Mouse (Mus musculus) small intestine, adult 2 months (tissue): ENCODE results near the gene Bnip1. TPM values are rescaled to one million over a fixed set of nuclear protein-coding genes. Genes with fewer than 3 reads are reported as not detected.

Experiments
- H3K27ac ChIP-seq: fragments of 200-500 bp; 2 replicates; pipeline ENCODE4 v1.5.1; 2012; ENCODE audit warnings: low read depth, low read length, control low read depth, inconsistent platforms; ENCODE audit not compliant: insufficient read depth
- H3K27me3 ChIP-seq: fragments of 200-500 bp; 2 replicates; pipeline ENCODE4 v1.6.1; 2012; ENCODE audit warnings: mild to moderate bottlenecking, moderate library complexity, low read length, inconsistent platforms; ENCODE audit not compliant: control insufficient read depth, insufficient read depth
- H3K36me3 ChIP-seq: fragments of 200-500 bp; 2 replicates; pipeline ENCODE4 v1.6.1; 2012; ENCODE audit warnings: mild to moderate bottlenecking, low read length, control low read depth, inconsistent platforms; ENCODE audit not compliant: control insufficient read depth, insufficient read depth
- H3K4me1 ChIP-seq: fragments of 200-500 bp; 2 replicates; pipeline ENCODE4 v1.6.1; 2012; ENCODE audit warnings: low read length, inconsistent platforms, mixed read lengths; ENCODE audit not compliant: control insufficient read depth, insufficient read depth, insufficient read length
- H3K4me3 ChIP-seq: fragments of 200-500 bp; 2 replicates; pipeline ENCODE4 v1.5.1; 2012; ENCODE audit warnings: low read depth, mild to moderate bottlenecking, control low read depth, inconsistent platforms, low read length, moderate library complexity
- CTCF ChIP-seq: fragments of 200-500 bp; IDR thresholded peaks from 2 replicates; pipeline ENCODE4 v1.5.1; 2012; ENCODE audit warnings: low read depth, mild to moderate bottlenecking, control low read depth, inconsistent platforms, low read length, moderate library complexity, mixed read lengths; ENCODE audit not compliant: insufficient replicate concordance, insufficient read length; ENCODE audit errors: extremely low read depth
- POLR2A ChIP-seq: fragments of 200-500 bp; IDR thresholded peaks from 2 replicates; pipeline ENCODE4 v1.6.1; 2012; ENCODE audit warnings: low read depth, mild to moderate bottlenecking, control low read depth, inconsistent platforms, low read length, moderate library complexity
- WGBS: fragments of 180-500 bp; shearing (Covaris S2); methylation state at CpG from one replicate; pipeline ENCODE4 v1.1.7; 2018; 5-methylcytosine and 5-hydroxymethylcytosine counted together
- polyA plus RNA-seq: library from polyadenylated mRNA; depleted of rRNA; stranded (reverse); fragments of >200 nt; gene quantifications from 2 replicates; pipeline ENCODE4 v1.2.3, GENCODE M21; 2012

Gene Bnip1
- polyA plus RNA-seq, 1 experiment, result 14.4 TPM

DNA sequence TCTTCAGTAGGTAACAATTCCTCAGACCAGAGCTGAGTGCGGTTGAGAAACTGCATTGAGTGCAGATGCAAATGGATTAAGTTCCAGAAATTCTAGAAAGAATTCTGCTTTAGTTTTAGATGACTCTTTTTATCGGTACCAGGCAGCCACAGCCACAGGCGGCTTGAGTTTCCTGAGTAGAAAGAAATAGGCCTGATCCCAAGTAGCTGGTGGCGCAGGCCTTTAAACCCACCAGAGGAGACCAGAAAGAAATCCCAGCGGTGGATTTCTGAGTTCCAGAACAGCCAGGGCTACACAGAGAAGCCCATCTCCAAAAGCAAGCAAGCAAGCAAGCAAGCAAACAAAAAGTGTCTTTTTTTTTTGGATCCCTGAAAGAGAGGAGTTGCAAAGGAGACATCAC is 55.5 kb downstream of the Bnip1 start:
- Histone ChIP-seq H3K4me3 (no peak overlapping the region), H3K27ac (no peak overlapping the region), H3K36me3 (no peaks in the 10 kb centered on the region), H3K27me3 (peaks cover 64% of the 10 kb centered on the region), H3K4me1 (peaks cover 3% of the 10 kb centered on the region; the same call in 1 of the 2 replicates)
- WGBS, result 42% methylated on average over 5 of the region's 5 CpGs
- TF ChIP-seq CTCF (no peak), POLR2A (no peak)

GRCm38 (mm10) chr17:26836786-26837545 is 56.1 kb downstream of the Bnip1 start:
- Histone ChIP-seq H3K27me3 (peaks cover 70% of the 10 kb centered on the region), H3K4me3 (no peak overlapping the region), H3K36me3 (no peaks in the 10 kb centered on the region), H3K4me1 (peaks cover 3% of the 10 kb centered on the region; the same call in 1 of the 2 replicates), H3K27ac (no peak overlapping the region)
- 11% methylated on average over 19 of the region's 19 CpGs for whole genome bisulfite sequencing
- TF ChIP-seq CTCF (no peak), POLR2A (no peak)

DNA sequence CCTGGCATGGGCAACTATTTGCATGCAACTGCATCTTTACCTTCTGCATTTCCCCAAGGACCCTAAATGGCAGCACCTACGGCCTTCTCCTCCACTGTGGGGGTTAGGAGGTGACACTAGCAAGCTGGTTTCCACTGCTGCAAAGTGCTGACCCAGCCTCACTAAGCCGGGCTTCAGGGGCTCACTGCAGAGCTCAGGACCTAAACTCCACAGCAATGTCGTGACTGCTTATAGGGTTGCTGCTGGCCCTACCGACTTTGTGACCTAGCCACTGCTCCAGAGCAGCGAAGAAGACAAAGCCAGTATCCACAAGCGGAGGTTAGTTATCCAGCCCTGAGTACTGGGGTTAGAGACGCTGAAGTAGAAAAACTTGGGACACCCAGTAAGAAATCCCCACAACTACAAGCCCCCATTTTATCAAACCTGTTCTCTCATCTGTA is 56.7 kb downstream of the Bnip1 start:
- no peak overlapping the region for H3K27ac ChIP-seq
- peaks cover 76% of the 10 kb centered on the region for H3K27me3 ChIP-seq
- no peaks in the 10 kb centered on the region for H3K36me3 ChIP-seq
- no peak overlapping the region for H3K4me3 ChIP-seq
- TF ChIP-seq CTCF, result no peak
- TF ChIP-seq POLR2A, result no peak
- 8% methylated on average over 7 of the region's 7 CpGs for WGBS
- H3K4me1 ChIP-seq, result peaks cover 7% of the 10 kb centered on the region

- Histone ChIP-seq H3K4me1 (peaks cover 10% of the 10 kb centered on the region), H3K27ac (no peak overlapping the region), H3K4me3 (no peak overlapping the region), H3K27me3 (peaks cover 84% of the 10 kb centered on the region), H3K36me3 (no peaks in the 10 kb centered on the region)
- TF ChIP-seq POLR2A (no peak), CTCF (no peak)
- 4% methylated on average over 37 of the region's 37 CpGs for WGBS
These were observed 57.5 kb downstream of the Bnip1 start for GRCm38 (mm10) chr17:26838191-26838910.

DNA sequence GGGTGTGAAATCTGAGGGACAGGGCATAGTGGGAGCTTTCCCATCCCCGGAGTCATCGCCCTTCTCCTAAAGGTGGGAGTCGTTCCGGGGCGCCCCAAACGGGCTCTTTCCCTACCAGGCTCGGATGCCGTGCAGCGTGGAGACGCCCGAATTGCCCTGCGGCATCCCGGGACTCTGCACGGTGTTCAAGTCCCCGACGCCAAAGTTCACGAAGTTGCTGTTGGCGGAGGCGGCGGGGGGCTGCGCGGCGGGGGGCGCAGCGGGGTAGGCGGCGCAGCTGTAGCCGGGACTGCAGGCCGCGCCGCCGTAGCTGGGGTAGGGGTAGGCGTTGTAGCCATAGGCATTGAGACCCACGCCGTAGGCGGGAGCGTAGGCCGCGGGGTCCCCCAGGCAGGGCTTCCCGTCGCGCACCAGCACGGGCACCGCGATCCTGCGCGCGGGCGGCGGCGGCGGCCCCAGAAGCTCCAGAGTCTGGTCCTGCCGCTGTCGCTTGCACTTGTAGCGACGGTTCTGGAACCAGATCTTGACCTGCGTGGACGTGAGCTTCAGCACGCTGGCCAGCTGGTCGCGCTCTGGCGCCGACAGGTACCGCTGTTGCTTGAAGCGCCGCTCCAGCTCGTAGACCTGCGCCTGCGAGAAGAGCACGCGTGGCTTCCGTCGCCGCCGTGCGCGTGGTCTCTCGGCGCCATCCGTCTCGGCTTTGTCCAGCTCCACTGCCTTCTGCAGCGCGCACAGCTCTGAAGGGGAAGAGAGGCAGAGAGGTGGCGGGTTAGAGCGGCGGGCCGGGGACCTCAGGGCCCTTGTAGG is 58.2 kb downstream of the Bnip1 start:
- H3K4me3 ChIP-seq, result peak overlapping the region; percentile 24; the same call in 1 of the 2 replicates
- H3K36me3 ChIP-seq, result no peaks in the 10 kb centered on the region
- H3K4me1 ChIP-seq, result peaks cover 10% of the 10 kb centered on the region
- no peak overlapping the region for H3K27ac ChIP-seq
- TF ChIP-seq POLR2A (no peak), CTCF (no peak)
- 3% methylated on average over 87 of the region's 87 CpGs for WGBS
- peaks cover 91% of the 10 kb centered on the region for H3K27me3 ChIP-seq

GRCm38 (mm10) chr17:26839718-26840438 is 59.0 kb downstream of the Bnip1 start:
- no peaks in the 10 kb centered on the region for H3K36me3 ChIP-seq
- no peak overlapping the region for H3K27ac ChIP-seq
- TF ChIP-seq POLR2A (no peak), CTCF (no peak)
- no peak overlapping the region for H3K4me3 ChIP-seq
- peaks cover 13% of the 10 kb centered on the region for H3K4me1 ChIP-seq
- 6% methylated on average over 26 of the region's 26 CpGs for WGBS
- peaks cover 95% of the 10 kb centered on the region for H3K27me3 ChIP-seq

- Histone ChIP-seq H3K27ac (no peak overlapping the region), H3K27me3 (peaks cover 95% of the 10 kb centered on the region), H3K36me3 (no peaks in the 10 kb centered on the region), H3K4me1 (peaks cover 13% of the 10 kb centered on the region), H3K4me3 (no peak overlapping the region)
- no peak for TF ChIP-seq CTCF
- no peak for TF ChIP-seq POLR2A
- WGBS, result 20% methylated on average over 9 of the region's 9 CpGs
These were observed 59.5 kb downstream of the Bnip1 start for GRCm38 (mm10) chr17:26840439-26840780.
